Mouse (Mus musculus) right cerebral cortex, adult 2 months (tissue): Measurements from ENCODE around the gene Ccdc88b.
A peak's percentile ranks its signal among the peaks of the same experiment; 100 is the strongest.
"Not testable (repeated sequence)": the region's sequence is repeated elsewhere in the genome, so short reads cannot be mapped to it uniquely, and the experiment has no call there.

ENCODE experiments used
- DNase-seq, 2 experiments: peaks; one replicate each; pipeline ENCODE4 v3.0.0; 2021 to 2022; ENCODE audit warnings: low spot score in 2 of 2

Gene Ccdc88b

DNA sequence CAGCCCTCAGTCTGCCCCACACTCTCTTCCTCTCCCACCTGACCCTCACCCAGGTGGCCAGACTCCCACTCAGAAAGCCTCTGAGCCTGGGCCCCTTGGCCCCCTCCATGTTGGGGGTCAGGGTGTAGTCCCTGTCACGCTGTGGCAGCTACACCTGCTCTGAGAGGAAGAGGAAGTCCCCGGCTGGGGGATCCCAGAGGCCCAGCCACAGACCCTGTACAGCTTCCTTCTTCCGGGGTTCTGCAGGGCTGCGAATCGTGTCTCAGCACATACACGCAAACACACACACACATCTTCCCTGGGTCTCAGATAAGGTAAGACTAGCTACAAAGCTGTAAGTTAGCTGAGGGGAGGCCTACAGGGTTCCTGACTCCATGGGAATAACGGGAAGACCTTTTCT lies at the start of gene Ccdc88b:
TSS of gene Ccdc88b (minus strand) at position 181 of the 400 bp plus-strand sequence.
- DNase-seq: no peak

DNA sequence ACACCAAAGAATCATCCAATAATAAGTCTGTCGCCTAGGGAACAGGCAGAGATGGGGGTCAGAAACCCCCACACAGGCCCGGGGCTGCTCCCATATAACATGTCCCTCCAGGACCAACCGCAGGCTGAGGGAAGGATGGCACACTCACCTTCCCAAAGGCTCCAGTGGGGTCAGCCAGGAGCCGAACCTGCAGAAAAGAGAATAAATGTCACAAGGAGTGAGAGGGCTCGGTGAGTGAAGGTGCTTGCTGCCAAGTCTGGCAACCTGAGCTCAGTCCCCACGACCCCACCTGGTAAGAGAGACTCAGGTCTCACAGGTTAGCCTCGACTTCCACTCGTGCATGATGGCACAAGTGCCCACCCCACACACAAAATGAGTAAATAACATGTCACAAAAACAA lies 49.1 kb upstream of the Ccdc88b start:
- peak in 1 of 2 experiments; percentile 2 for DNase-seq

- no peak for DNase-seq
These were observed 48.2 kb upstream of the Ccdc88b start for GRCm38 (mm10) chr19:6906199-6906598.

GRCm38 (mm10) chr19:6905498-6906159 lies 47.6 kb upstream of the Ccdc88b start:
- no peak for DNase-seq

- no peak for DNase-seq
These were observed 46.8 kb upstream of the Ccdc88b start for GRCm38 (mm10) chr19:6904846-6905245.

GRCm38 (mm10) chr19:6903031-6903430 lies 45.0 kb upstream of the Ccdc88b start:
- no peak for DNase-seq

DNA sequence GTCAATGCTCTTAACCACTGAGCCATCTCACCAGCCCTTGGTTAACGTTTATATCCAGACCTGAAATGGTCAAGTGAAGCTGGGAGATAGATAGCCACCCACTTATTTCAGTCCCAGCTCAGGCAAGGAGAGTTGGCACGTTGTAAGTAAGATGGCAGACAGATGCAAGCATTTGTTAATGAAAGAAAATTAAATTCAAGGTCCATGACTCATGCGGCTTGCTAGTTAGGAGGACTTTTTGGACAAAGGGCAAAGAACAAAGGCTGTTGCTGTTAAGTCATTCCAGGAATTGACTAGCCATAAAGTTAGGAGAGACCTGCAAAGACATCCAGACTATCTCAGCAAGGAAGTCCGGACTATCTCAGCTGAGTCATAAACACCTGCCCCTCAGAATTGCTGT lies 41.6 kb upstream of the Ccdc88b start:
- DNase-seq: no peak

DNA sequence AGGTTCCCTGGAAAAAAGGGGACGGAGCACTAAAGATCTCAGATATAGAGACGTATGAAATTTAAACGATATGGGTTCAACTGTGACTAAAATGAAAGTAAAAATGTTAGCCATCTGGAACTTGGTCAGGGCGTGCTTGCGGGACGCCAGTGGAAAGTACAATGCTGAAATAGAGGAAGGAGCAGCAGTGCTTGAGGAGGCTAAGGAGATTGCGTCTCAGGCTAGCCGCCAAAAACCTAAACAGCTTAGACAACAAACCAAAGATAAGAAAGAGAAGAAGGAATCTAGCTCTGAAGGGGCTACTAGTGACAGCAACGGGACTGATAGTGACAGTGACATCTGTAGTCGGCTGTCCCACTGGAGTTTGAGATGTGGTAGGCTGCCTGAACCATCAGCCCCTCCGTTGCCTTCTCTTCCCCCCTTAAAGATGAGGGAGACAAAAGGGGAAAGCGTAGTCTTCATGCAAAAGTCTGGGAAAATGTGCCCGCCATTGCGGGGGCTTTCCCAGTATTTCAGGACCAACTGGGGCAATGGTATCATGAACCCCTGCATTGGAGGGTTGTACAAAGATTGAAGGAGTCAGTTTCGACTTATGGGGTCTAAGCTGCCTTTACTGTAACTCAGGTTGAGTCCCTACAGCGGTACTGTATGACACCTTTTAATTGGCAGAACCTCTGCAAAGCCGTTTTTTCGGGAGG lies 37.7 kb upstream of the Ccdc88b start:
- not testable (repeated sequence) for DNase-seq

- no peak for DNase-seq
These were observed 35.9 kb upstream of the Ccdc88b start for GRCm38 (mm10) chr19:6893731-6894451.

DNA sequence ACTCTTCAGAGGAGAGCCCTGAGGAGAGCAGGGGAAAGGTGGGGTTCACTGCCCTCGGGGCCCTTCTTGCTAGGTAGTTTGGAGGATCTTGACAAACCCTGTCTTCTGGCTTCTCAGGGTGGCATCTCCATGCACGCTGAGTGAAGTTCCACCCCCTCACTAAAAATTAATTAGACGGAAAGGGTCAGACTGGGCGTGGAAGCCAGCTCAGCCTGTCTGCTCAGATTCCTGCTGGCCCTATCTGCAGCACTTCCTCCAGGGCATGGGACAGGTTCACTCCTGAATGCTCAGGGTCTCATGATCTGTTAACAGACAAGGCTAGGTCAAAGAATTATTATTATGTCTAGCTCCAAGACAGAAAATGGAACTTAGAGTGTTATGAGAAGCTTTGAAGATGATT lies 34.5 kb upstream of the Ccdc88b start:
- no peak for DNase-seq

DNA sequence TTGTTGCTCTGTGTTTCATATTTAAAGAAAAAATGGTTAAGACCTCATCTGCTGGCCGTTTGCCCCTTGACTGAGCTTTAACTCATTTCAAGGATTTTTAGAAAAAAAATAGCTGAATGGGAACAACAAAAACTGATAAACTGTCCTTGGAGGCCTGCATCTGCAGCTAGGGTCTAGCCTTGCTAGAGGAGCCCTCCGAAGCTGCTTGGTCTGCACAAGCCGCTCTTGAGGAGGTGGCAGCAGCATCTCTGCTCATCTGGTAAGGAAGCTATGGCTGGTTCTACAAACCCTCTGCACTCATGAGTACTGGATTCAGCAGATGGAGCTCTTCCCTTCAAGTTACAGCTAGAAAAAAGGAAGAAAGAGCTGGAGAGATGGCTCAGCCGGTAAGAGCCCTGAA lies 20.0 kb upstream of the Ccdc88b start:
- no peak for DNase-seq

DNA sequence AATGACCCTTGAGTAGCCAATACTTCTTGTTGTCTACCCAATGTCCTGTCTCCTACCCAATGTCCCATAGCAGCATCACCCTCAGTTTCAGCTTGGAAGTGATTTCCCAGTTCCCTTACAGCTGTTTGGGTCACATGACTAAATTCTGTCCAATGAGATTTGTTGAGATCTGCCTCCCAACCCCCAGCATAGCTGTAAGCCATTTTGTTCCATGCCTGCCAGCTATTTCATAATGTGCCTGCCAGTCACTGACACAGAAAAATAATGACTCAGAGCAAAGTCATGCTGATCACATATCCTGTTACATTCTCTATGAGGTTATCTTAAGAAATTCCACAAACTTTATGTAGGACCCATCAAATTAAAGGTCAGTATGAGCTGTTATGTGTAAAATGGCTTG lies 18.8 kb upstream of the Ccdc88b start:
- no peak for DNase-seq

- DNase-seq: no peak
These were observed 17.8 kb upstream of the Ccdc88b start for GRCm38 (mm10) chr19:6875834-6876233.

DNA sequence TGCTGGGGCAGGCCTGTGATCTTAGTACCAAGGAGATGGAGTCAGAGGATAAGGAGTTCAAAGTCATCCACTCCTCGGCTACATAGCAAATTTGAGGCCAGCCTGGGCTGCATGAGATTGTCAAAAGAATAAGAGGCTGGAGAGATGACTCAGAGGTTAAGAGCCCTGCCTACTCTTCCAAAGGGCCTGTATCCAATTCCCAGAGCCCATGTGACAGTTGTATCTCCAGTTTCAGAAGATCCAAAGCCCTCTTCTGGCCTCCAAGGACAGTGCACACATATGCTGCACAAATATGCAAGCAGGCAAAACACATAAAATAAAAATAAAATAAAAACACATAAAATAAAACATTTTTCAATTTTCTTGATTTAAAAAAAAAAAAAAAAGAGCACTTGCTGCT lies 16.2 kb upstream of the Ccdc88b start:
- no peak for DNase-seq

DNA sequence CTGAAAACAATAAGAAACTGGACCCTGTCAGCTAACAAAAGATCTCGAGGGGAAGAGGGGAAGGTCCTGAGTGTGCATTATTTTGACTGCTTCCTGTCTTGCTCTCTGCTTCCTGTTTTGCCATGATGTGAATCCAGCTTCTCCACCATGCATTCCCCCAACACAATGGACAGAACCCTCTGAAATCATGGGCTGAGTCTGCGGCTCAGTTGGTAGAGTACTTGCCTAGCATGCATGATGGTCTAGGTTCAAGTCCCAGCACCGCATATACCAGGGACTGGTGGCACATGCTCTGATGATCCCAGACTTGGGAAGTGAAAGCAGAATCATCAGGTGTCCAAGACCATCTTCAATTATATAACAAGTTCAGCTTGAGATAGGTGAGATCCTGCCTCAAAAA lies 14.7 kb upstream of the Ccdc88b start:
- no peak for DNase-seq

DNA sequence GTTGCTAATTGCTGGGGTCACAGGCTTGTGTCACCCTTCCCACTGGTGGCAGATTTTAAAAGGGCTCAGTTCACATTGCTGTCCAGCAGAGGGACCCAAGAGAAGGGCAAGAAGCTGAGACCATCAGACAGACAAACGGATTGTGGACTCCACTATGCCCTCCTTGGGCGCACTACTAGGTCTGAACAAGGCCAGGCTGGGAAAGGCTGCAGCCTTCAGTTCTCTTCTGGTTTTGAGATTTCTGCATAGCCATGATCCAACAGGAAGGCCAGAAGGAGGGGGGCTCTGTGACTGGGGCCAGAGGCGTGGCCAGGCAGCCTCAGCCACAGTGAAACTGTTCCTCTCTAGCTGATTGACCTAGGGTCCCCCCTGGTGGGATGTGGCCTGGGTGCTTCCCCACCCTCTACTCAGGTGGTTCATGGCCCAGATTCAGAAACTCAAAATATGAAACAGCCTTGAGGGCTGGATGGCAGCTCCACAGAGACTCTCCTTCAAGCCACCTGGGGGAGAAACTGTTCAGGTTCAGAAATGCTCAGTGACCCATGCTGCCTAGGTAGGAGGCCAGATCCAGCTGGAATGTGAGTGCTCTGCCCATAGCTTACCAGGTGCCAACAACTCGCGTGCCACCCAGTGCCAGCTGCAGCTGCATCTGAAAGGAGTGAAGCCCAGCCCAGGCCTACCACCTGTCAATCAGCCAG lies 13.7 kb upstream of the Ccdc88b start:
- no peak for DNase-seq

GRCm38 (mm10) chr19:6869355-6869754 lies 11.3 kb upstream of the Ccdc88b start:
- DNase-seq: no peak

DNA sequence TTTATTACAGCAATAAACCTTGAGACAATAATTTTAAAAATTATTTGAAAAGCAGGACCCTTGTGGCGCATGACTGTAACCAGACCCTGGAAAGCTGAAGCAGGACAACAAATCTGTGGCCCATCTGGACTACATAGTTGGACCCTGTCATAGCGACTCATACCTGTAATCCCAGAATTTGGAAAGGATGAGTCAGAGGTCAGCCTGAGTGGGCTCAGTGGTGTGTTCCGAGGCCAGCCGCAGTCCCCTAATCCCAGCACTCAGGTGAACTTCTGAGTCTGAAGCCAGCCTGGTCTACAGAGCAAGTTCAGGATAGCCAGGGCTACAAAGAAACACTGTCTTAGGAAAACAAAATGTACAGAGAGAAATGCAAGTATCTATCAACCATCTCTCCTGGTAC lies 3.4 kb upstream of the Ccdc88b start:
- DNase-seq: no peak

- DNase-seq: no peak
These were observed 2.7 kb upstream of the Ccdc88b start for GRCm38 (mm10) chr19:6860706-6861105.

DNA sequence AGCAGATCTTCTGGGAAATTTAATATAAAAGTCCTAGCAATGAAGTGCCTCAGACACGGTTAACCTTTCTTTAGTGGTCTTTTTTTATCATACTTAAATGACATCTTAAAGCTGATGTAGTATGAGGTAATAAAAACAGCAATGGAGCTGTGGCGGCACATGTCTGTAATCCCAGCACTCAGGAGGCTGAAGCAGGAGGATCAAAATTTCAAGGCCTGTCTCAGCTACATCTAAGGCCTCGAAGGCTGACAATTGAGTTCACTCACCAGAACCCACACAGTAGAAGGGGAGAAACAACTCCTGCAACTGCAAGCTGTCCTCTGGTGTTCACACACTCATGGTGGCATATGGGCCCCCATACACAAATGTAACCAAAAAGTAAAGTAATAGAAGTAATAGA lies 2.0 kb upstream of the Ccdc88b start:
- DNase-seq: no peak

GRCm38 (mm10) chr19:6859032-6859651 lies 1.1 kb upstream of the Ccdc88b start:
- no peak for DNase-seq
